Mouse (Mus musculus): ENCODE results near the gene Kif17. TPM values are rescaled to one million over a fixed set of nuclear protein-coding genes. Genes with fewer than 3 reads are reported as not detected.

The Kif17 gene
- polyA plus RNA-seq, 1 experiment, result 1.4 TPM

DNA sequence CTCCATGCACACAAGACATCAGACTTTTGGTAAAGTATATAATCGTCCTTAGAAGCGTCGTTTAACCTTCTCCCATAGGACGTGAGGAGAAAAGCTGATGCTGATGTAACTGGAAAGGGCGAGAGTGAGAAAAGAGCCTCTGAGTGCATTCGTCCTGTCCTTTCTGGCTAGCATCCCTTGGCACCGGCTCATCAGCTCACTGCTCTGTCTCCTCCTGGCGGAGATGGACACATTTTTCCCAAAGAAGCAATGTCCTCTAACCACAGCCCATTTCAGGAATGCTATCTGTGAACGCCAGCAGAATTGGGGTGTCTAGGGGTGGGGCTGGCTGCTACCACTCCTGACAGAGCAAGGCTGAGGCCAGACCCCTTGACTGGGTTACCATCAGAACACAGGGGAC, 81.4 kb downstream of the Kif17 start:
- no peak for TF ChIP-seq FLI1 (IDR thresholded peaks at IDR 0.05; ENCODE audit: low read length)
- TF ChIP-seq GATA1 (IDR thresholded peaks at IDR 0.05; ENCODE audit: borderline replicate concordance, low read length), result no peak
- peaks cover 64% of the 10 kb centered on the region for H3K27me3 ChIP-seq (replicated peaks)
- no peak overlapping the region for H3K4me3 ChIP-seq (replicated peaks)

GRCm38 (mm10) chr4:138333135-138333534, 82.9 kb downstream of the Kif17 start:
- Histone ChIP-seq H3K36me3 (replicated peaks; ENCODE audit: low read length) (no peaks in the 10 kb centered on the region), H3K4me3 (replicated peaks) (no peak overlapping the region), H3K27me3 (replicated peaks) (peaks cover 75% of the 10 kb centered on the region), H3K9me3 (peaks cover 11% of the 10 kb centered on the region; the same call in 1 of the 2 replicates), H3K4me1 (peaks cover 9% of the 10 kb centered on the region; the same call in 1 of the 2 replicates)
- no peak for TF ChIP-seq GATA1 (IDR thresholded peaks at IDR 0.05; ENCODE audit: borderline replicate concordance, low read length)
- TF ChIP-seq FLI1 (IDR thresholded peaks at IDR 0.05; ENCODE audit: low read length), result no peak

More for the DNA sequence above, 81.4 kb downstream of the Kif17 start:
- no peaks in the 10 kb centered on the region for H3K36me3 ChIP-seq (replicated peaks; ENCODE audit: low read length)
- H3K4me1 ChIP-seq, result peaks cover 4% of the 10 kb centered on the region
- peaks cover 15% of the 10 kb centered on the region; the same call in 1 of the 2 replicates for H3K9me3 ChIP-seq

DNA sequence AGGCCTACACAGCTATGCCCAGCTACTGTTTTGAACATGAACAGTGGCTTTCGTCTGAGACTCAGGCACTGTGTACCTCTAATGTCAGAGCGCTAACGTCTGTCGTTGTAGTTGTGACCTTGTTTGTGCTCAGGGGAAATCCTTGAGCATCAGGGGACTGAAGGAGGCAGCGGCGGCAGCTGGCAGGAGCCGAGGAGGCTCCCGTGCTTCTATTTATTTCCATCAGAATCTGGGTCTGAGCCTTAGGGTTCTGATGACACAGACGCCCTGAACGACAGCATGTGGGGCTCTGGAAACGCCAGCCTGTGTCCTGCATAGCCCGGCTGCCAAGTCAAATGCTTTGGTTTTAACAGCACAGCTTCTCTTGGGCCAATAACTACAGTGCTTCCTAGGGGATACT, 84.8 kb downstream of the Kif17 start:
- peaks cover 11% of the 10 kb centered on the region for H3K4me1 ChIP-seq
- H3K36me3 ChIP-seq (replicated peaks; ENCODE audit: low read length), result no peaks in the 10 kb centered on the region
- no peak overlapping the region for H3K4me3 ChIP-seq (replicated peaks)
- H3K27me3 ChIP-seq (replicated peaks), result peaks cover 72% of the 10 kb centered on the region
- TF ChIP-seq FLI1 (IDR thresholded peaks at IDR 0.05; ENCODE audit: low read length) (no peak), GATA1 (IDR thresholded peaks at IDR 0.05; ENCODE audit: borderline replicate concordance, low read length) (no peak)
- no peaks in the 10 kb centered on the region for H3K9me3 ChIP-seq

- Histone ChIP-seq H3K4me3 (replicated peaks) (no peak overlapping the region), H3K36me3 (replicated peaks; ENCODE audit: low read length) (no peaks in the 10 kb centered on the region), H3K4me1 (peaks cover 13% of the 10 kb centered on the region), H3K9me3 (no peaks in the 10 kb centered on the region), H3K27me3 (replicated peaks) (peaks cover 72% of the 10 kb centered on the region)
- TF ChIP-seq GATA1 (IDR thresholded peaks at IDR 0.05; ENCODE audit: borderline replicate concordance, low read length) (no peak), FLI1 (IDR thresholded peaks at IDR 0.05; ENCODE audit: low read length) (no peak)
Measured at GRCm38 (mm10) chr4:138335648-138336047, 85.4 kb downstream of the Kif17 start.

DNA sequence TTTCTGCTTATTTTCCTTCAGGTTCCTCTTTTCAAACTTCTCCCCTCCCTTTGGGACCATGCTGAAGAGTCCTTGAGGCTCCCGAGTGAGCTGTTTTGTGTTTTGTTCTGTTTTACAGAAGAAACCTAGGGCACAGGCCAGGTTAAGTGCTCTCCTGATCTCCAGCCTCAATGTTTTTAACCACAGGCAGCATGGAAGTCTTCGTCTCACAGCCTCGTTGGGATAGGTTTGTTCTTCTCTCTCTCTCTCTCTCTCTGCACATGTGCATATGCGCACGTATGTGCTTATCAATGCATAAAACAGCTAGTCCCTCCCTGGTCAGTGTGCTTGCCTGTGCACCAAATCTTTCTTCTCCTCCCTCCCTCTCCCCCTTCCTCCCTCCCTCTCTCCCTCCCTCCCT, 86.6 kb downstream of the Kif17 start:
- TF ChIP-seq GATA1 (IDR thresholded peaks at IDR 0.05; ENCODE audit: borderline replicate concordance, low read length) (no peak), FLI1 (IDR thresholded peaks at IDR 0.05; ENCODE audit: low read length) (no peak)
- no peak overlapping the region for H3K4me3 ChIP-seq (replicated peaks)
- peaks cover 71% of the 10 kb centered on the region for H3K27me3 ChIP-seq (replicated peaks)
- no peaks in the 10 kb centered on the region for H3K36me3 ChIP-seq (replicated peaks; ENCODE audit: low read length)
- peaks cover 17% of the 10 kb centered on the region for H3K4me1 ChIP-seq
- H3K9me3 ChIP-seq, result no peaks in the 10 kb centered on the region

- H3K4me3 ChIP-seq (replicated peaks), result no peak overlapping the region
- H3K36me3 ChIP-seq (replicated peaks; ENCODE audit: low read length), result no peaks in the 10 kb centered on the region
- no peaks in the 10 kb centered on the region for H3K9me3 ChIP-seq
- H3K4me1 ChIP-seq, result peaks cover 17% of the 10 kb centered on the region
- TF ChIP-seq GATA1 (IDR thresholded peaks at IDR 0.05; ENCODE audit: borderline replicate concordance, low read length), result no peak
- H3K27me3 ChIP-seq (replicated peaks), result peaks cover 68% of the 10 kb centered on the region
Measured at GRCm38 (mm10) chr4:138337341-138337740, 87.1 kb downstream of the Kif17 start.

DNA sequence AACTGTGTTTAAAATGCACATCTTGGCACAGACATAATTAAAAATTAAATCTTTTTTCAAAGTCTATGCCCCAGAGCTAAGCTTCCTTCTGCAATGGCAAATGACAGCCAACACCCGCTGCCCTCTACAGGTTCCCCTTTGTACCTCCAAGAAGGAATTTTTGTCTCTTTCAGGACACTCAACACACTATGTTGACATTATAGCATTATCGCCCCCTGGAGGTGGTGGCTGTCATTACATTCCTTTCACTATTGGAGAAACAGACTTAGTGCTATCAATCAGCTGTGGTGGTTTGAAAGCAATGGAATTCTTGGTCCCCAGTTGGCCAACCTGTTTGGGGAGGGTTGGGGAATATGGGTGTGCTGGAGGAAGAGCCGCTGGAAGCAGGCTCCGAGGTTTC, 89.7 kb downstream of the Kif17 start:
- Histone ChIP-seq H3K4me1 (peaks cover 32% of the 10 kb centered on the region), H3K9me3 (no peaks in the 10 kb centered on the region), H3K4me3 (replicated peaks) (no peak overlapping the region), H3K27me3 (replicated peaks) (peaks cover 55% of the 10 kb centered on the region), H3K36me3 (replicated peaks; ENCODE audit: low read length) (no peaks in the 10 kb centered on the region)
- TF ChIP-seq FLI1 (IDR thresholded peaks at IDR 0.05; ENCODE audit: low read length) (no peak), GATA1 (IDR thresholded peaks at IDR 0.05; ENCODE audit: borderline replicate concordance, low read length) (no peak)

DNA sequence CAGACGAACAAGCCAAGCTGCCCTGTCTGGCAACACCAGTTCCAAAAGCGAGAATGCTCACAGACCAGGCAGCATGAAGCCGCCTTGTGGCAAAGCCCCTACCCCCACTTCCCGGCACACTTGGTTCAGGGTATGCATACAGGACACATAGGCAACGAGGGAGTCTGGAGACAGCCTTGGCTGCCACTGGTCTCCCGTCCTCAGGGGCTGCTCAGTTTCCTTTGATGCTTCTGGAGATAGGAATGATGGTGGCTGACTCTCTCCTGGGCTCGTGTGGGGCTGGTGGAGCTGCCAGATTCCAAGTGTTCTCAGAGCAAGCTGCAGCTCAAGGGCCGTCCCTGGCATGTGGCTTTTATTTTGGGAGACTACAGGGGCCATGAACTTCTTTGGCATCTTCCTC, 91.2 kb downstream of the Kif17 start:
- peaks cover 38% of the 10 kb centered on the region for H3K4me1 ChIP-seq
- no peaks in the 10 kb centered on the region for H3K36me3 ChIP-seq (replicated peaks; ENCODE audit: low read length)
- H3K4me3 ChIP-seq (replicated peaks), result no peak overlapping the region
- H3K27me3 ChIP-seq (replicated peaks), result peaks cover 56% of the 10 kb centered on the region
- H3K9me3 ChIP-seq, result no peaks in the 10 kb centered on the region
- no peak for TF ChIP-seq FLI1 (IDR thresholded peaks at IDR 0.05; ENCODE audit: low read length)
- no peak for TF ChIP-seq GATA1 (IDR thresholded peaks at IDR 0.05; ENCODE audit: borderline replicate concordance, low read length)

DNA sequence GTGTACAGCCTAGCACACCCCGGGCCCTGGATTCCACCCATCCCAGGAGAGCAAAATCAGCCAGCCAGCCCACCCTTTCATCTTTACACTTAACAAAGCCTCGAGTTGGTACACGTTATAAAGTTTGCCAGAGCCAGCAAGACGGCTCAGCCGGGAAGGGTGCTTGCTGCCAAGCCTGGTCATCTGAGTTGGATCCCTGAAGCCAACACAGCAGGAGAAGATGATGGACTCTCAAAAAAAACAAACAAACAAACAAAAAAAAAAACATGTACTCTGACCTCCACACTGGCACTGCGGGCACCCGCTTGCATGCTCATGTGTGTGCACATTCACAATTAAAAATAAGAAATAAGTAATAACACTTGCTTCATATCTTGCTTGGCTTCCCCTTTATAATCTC, 91.8 kb downstream of the Kif17 start:
- TF ChIP-seq FLI1 (IDR thresholded peaks at IDR 0.05; ENCODE audit: low read length) (no peak), GATA1 (IDR thresholded peaks at IDR 0.05; ENCODE audit: borderline replicate concordance, low read length) (no peak)
- Histone ChIP-seq H3K4me1 (peaks cover 38% of the 10 kb centered on the region), H3K27me3 (replicated peaks) (peaks cover 58% of the 10 kb centered on the region), H3K9me3 (no peaks in the 10 kb centered on the region), H3K36me3 (replicated peaks; ENCODE audit: low read length) (no peaks in the 10 kb centered on the region), H3K4me3 (replicated peaks) (no peak overlapping the region)

- no peak for TF ChIP-seq FLI1 (IDR thresholded peaks at IDR 0.05; ENCODE audit: low read length)
- no peak for TF ChIP-seq GATA1 (IDR thresholded peaks at IDR 0.05; ENCODE audit: borderline replicate concordance, low read length)
Measured at GRCm38 (mm10) chr4:138342778-138343177, 92.5 kb downstream of the Kif17 start.

GRCm38 (mm10) chr4:138343341-138343837, 93.2 kb downstream of the Kif17 start:
- Histone ChIP-seq H3K4me3 (replicated peaks) (no peak overlapping the region), H3K4me1 (peaks cover 33% of the 10 kb centered on the region), H3K9me3 (no peaks in the 10 kb centered on the region), H3K27me3 (replicated peaks) (peaks cover 57% of the 10 kb centered on the region), H3K36me3 (replicated peaks; ENCODE audit: low read length) (no peaks in the 10 kb centered on the region)
- TF ChIP-seq GATA1 (IDR thresholded peaks at IDR 0.05; ENCODE audit: borderline replicate concordance, low read length), result no peak
- no peak for TF ChIP-seq FLI1 (IDR thresholded peaks at IDR 0.05; ENCODE audit: low read length)

More at GRCm38 (mm10) chr4:138342778-138343177, 92.5 kb downstream of the Kif17 start:
- H3K4me1 ChIP-seq, result peaks cover 35% of the 10 kb centered on the region
- peaks cover 58% of the 10 kb centered on the region for H3K27me3 ChIP-seq (replicated peaks)
- no peak overlapping the region for H3K4me3 ChIP-seq (replicated peaks)
- H3K9me3 ChIP-seq, result no peaks in the 10 kb centered on the region
- H3K36me3 ChIP-seq (replicated peaks; ENCODE audit: low read length), result no peaks in the 10 kb centered on the region

Measured in megakaryocyte, embryonic 14.5 days (primary cell).